Mouse (Mus musculus): ENCODE measurements at regions not wholly inside any gene's neighbourhood (a gene's known extent, or its start where the extent isn't known, plus 50 kb on each side); places are given as distances from the start of the nearest gene placed in this dataset.

GRCm38 (mm10) chr15:24566981-24567380, 846.6 kb downstream of the Basp1 start:
- DNase-seq (ENCODE audit: low spot score): no peak
- WGBS: 49% methylated on average over 3 of the region's 3 CpGs
- no peaks in the 10 kb centered on the region for H3K36me3 ChIP-seq (replicated peaks; ENCODE audit: control insufficient read depth, insufficient read depth, low read length)
- no peak overlapping the region for H3K4me3 ChIP-seq (ENCODE audit: low read depth, low read length)
- TF ChIP-seq EP300 (IDR thresholded peaks at IDR 0.05; ENCODE audit: low read depth) (no peak), CTCF (IDR thresholded peaks at IDR 0.05; ENCODE audit: low read depth) (no peak)
- ATAC-seq (ENCODE audit: insufficient read depth, low read depth): no peak
- no peaks in the 10 kb centered on the region for H3K4me1 ChIP-seq (ENCODE audit: control insufficient read depth, insufficient read depth)
- H3K4me2 ChIP-seq (ENCODE audit: low read depth, low read length): no peak overlapping the region
- no peak overlapping the region for H3K27ac ChIP-seq (ENCODE audit: low read depth)
- no peaks in the 10 kb centered on the region for H3K27me3 ChIP-seq (ENCODE audit: control insufficient read depth, insufficient read depth, low read length)
- no peak overlapping the region for H3K9ac ChIP-seq (replicated peaks; ENCODE audit: low read depth, low read length)
- H3K9me3 ChIP-seq (replicated peaks; ENCODE audit: control insufficient read depth, low read length): no peaks in the 10 kb centered on the region

- H3K36me3 ChIP-seq (replicated peaks; ENCODE audit: control insufficient read depth, insufficient read depth, low read length): no peaks in the 10 kb centered on the region
- H3K4me1 ChIP-seq (ENCODE audit: control insufficient read depth, insufficient read depth): no peaks in the 10 kb centered on the region
- no peak overlapping the region for H3K4me2 ChIP-seq (ENCODE audit: low read depth, low read length)
- H3K4me3 ChIP-seq (ENCODE audit: low read depth, low read length): no peak overlapping the region
- DNase-seq (ENCODE audit: low spot score) (no peak), ATAC-seq (ENCODE audit: insufficient read depth, low read depth) (no peak)
- WGBS: 77% methylated on average over 4 of the region's 4 CpGs
- no peak overlapping the region for H3K9ac ChIP-seq (replicated peaks; ENCODE audit: low read depth, low read length)
- TF ChIP-seq CTCF (IDR thresholded peaks at IDR 0.05; ENCODE audit: low read depth) (no peak), EP300 (IDR thresholded peaks at IDR 0.05; ENCODE audit: low read depth) (no peak)
- H3K27ac ChIP-seq (ENCODE audit: low read depth): no peak overlapping the region
- H3K27me3 ChIP-seq (ENCODE audit: control insufficient read depth, insufficient read depth, low read length): no peaks in the 10 kb centered on the region
- no peaks in the 10 kb centered on the region for H3K9me3 ChIP-seq (replicated peaks; ENCODE audit: control insufficient read depth, low read length)
These were observed 856.8 kb downstream of the Basp1 start for GRCm38 (mm10) chr15:24556806-24557205.

GRCm38 (mm10) chr15:24550108-24550507, 863.5 kb downstream of the Basp1 start:
- H3K27me3 ChIP-seq (ENCODE audit: control insufficient read depth, insufficient read depth, low read length): no peaks in the 10 kb centered on the region
- H3K36me3 ChIP-seq (replicated peaks; ENCODE audit: control insufficient read depth, insufficient read depth, low read length): no peaks in the 10 kb centered on the region
- TF ChIP-seq CTCF (IDR thresholded peaks at IDR 0.05; ENCODE audit: low read depth): no peak
- TF ChIP-seq EP300 (IDR thresholded peaks at IDR 0.05; ENCODE audit: low read depth): no peak
- no peak overlapping the region for H3K4me3 ChIP-seq (ENCODE audit: low read depth, low read length)
- no peak for ATAC-seq (ENCODE audit: insufficient read depth, low read depth)
- DNase-seq (ENCODE audit: low spot score): no peak
- H3K4me2 ChIP-seq (ENCODE audit: low read depth, low read length): no peak overlapping the region
- H3K27ac ChIP-seq (ENCODE audit: low read depth): no peak overlapping the region
- H3K9ac ChIP-seq (replicated peaks; ENCODE audit: low read depth, low read length): no peak overlapping the region
- WGBS: 81% methylated on average over 3 of the region's 3 CpGs
- no peaks in the 10 kb centered on the region for H3K4me1 ChIP-seq (ENCODE audit: control insufficient read depth, insufficient read depth)
- no peaks in the 10 kb centered on the region for H3K9me3 ChIP-seq (replicated peaks; ENCODE audit: control insufficient read depth, low read length)

- TF ChIP-seq EP300 (IDR thresholded peaks at IDR 0.05; ENCODE audit: low read depth) (no peak), CTCF (IDR thresholded peaks at IDR 0.05; ENCODE audit: low read depth) (no peak)
- DNase-seq (ENCODE audit: low spot score): no peak
- H3K4me1 ChIP-seq (ENCODE audit: control insufficient read depth, insufficient read depth): no peaks in the 10 kb centered on the region
- no peak overlapping the region for H3K4me2 ChIP-seq (ENCODE audit: low read depth, low read length)
- no peak overlapping the region for H3K9ac ChIP-seq (replicated peaks; ENCODE audit: low read depth, low read length)
- 75% methylated on average over 3 of the region's 3 CpGs for WGBS
- H3K9me3 ChIP-seq (replicated peaks; ENCODE audit: control insufficient read depth, low read length): no peaks in the 10 kb centered on the region
- no peak overlapping the region for H3K4me3 ChIP-seq (ENCODE audit: low read depth, low read length)
- H3K27me3 ChIP-seq (ENCODE audit: control insufficient read depth, insufficient read depth, low read length): no peaks in the 10 kb centered on the region
- no peak for ATAC-seq (ENCODE audit: insufficient read depth, low read depth)
- no peak overlapping the region for H3K27ac ChIP-seq (ENCODE audit: low read depth)
- no peaks in the 10 kb centered on the region for H3K36me3 ChIP-seq (replicated peaks; ENCODE audit: control insufficient read depth, insufficient read depth, low read length)
These were observed 883.5 kb downstream of the Basp1 start for GRCm38 (mm10) chr15:24530065-24530464.

GRCm38 (mm10) chr15:24527379-24527778, 886.2 kb downstream of the Basp1 start:
- H3K27me3 ChIP-seq (ENCODE audit: control insufficient read depth, insufficient read depth, low read length): no peaks in the 10 kb centered on the region
- TF ChIP-seq EP300 (IDR thresholded peaks at IDR 0.05; ENCODE audit: low read depth) (no peak), CTCF (IDR thresholded peaks at IDR 0.05; ENCODE audit: low read depth) (no peak)
- DNase-seq (ENCODE audit: low spot score) (no peak), ATAC-seq (ENCODE audit: insufficient read depth, low read depth) (no peak)
- H3K27ac ChIP-seq (ENCODE audit: low read depth): no peak overlapping the region
- no peaks in the 10 kb centered on the region for H3K4me1 ChIP-seq (ENCODE audit: control insufficient read depth, insufficient read depth)
- no peak overlapping the region for H3K4me3 ChIP-seq (ENCODE audit: low read depth, low read length)
- H3K9me3 ChIP-seq (replicated peaks; ENCODE audit: control insufficient read depth, low read length): no peaks in the 10 kb centered on the region
- 67% methylated on average over 5 of the region's 5 CpGs for WGBS
- H3K9ac ChIP-seq (replicated peaks; ENCODE audit: low read depth, low read length): no peak overlapping the region
- no peaks in the 10 kb centered on the region for H3K36me3 ChIP-seq (replicated peaks; ENCODE audit: control insufficient read depth, insufficient read depth, low read length)
- H3K4me2 ChIP-seq (ENCODE audit: low read depth, low read length): no peak overlapping the region

- Histone ChIP-seq H3K9ac (replicated peaks; ENCODE audit: low read depth, low read length) (no peak overlapping the region), H3K4me3 (ENCODE audit: low read depth, low read length) (no peak overlapping the region), H3K36me3 (replicated peaks; ENCODE audit: control insufficient read depth, insufficient read depth, low read length) (no peaks in the 10 kb centered on the region), H3K27ac (ENCODE audit: low read depth) (no peak overlapping the region), H3K4me2 (ENCODE audit: low read depth, low read length) (no peak overlapping the region), H3K27me3 (ENCODE audit: control insufficient read depth, insufficient read depth, low read length) (no peaks in the 10 kb centered on the region), H3K4me1 (ENCODE audit: control insufficient read depth, insufficient read depth) (no peaks in the 10 kb centered on the region), H3K9me3 (replicated peaks; ENCODE audit: control insufficient read depth, low read length) (no peaks in the 10 kb centered on the region)
- 54% methylated on average over 9 of the region's 9 CpGs for WGBS
- ATAC-seq (ENCODE audit: insufficient read depth, low read depth) (no peak), DNase-seq (ENCODE audit: low spot score) (no peak)
- TF ChIP-seq CTCF (IDR thresholded peaks at IDR 0.05; ENCODE audit: low read depth) (no peak), EP300 (IDR thresholded peaks at IDR 0.05; ENCODE audit: low read depth) (no peak)
These were observed 899.6 kb downstream of the Basp1 start for GRCm38 (mm10) chr15:24513926-24514325.

All from heart, postnatal 0 days (tissue).